Mouse (Mus musculus): ENCODE measurements at regions not wholly inside any gene's neighbourhood (a gene's known extent, or its start where the extent isn't known, plus 50 kb on each side); places are given as distances from the start of the nearest gene placed in this dataset.
"Not testable (repeated sequence)": the region's sequence is repeated elsewhere in the genome, so short reads cannot be mapped to it uniquely, and the experiment has no call there.

DNA sequence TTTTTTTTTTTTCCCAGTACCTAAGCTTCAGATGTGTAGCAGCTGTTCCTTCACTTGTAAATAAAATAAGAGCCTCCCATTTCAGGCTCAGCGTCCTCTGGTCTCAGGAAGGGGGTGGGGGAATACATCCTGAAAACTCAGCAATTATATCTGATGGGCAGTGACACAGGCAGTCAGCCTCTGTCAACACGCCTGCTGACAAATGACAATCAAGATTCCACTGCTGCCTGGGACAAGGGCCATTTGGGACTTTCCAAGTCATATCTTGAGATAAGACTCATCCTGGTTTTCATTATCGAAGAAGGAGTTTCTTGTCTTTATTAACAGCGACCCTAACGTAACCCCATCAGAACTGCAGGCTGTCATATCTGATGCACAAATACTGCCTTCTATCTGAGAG lies 187.9 kb upstream of the Pum3 start:
- Histone ChIP-seq H3K9me3 (replicated peaks; ENCODE audit: control insufficient read depth, low read length) (no peaks in the 10 kb centered on the region), H3K4me2 (ENCODE audit: low read depth, low read length) (no peak overlapping the region), H3K36me3 (ENCODE audit: control insufficient read depth, insufficient read depth) (no peaks in the 10 kb centered on the region), H3K4me3 (ENCODE audit: low read length) (no peak overlapping the region), H3K27ac (ENCODE audit: low read length) (no peak overlapping the region), H3K9ac (ENCODE audit: low read length) (no peak overlapping the region), H3K27me3 (ENCODE audit: control insufficient read depth, insufficient read depth, low read length) (no peaks in the 10 kb centered on the region), H3K4me1 (ENCODE audit: control insufficient read depth, insufficient read depth, low read length) (no peaks in the 10 kb centered on the region)
- ATAC-seq (replicated peaks; ENCODE audit: extremely low read depth, insufficient read depth, low FRiP score), result no peak
- 25% methylated on average over 5 of the region's 5 CpGs for WGBS

DNA sequence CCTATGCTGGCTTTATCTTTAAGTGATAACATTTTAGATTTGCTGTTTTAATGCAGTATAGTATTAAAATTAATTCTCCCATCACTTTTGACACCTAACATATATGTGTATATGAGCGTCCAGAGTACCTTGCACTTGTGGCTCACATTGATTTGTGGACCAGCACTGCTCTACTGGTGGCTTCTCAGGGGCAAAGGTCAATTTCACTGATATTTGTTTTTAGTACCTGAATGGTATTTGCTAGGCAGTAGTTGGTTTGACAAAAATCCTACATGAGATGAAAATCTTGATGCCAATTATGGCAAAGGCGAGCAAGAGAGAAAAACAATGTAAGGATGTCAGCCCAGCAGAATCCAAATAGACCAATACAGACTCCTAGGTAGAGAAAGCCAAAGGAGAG lies 177.3 kb upstream of the Pum3 start:
- Histone ChIP-seq H3K4me2 (ENCODE audit: low read depth, low read length) (no peak overlapping the region), H3K9me3 (replicated peaks; ENCODE audit: control insufficient read depth, low read length) (no peaks in the 10 kb centered on the region), H3K36me3 (ENCODE audit: control insufficient read depth, insufficient read depth) (no peaks in the 10 kb centered on the region), H3K4me1 (ENCODE audit: control insufficient read depth, insufficient read depth, low read length) (no peaks in the 10 kb centered on the region), H3K27me3 (ENCODE audit: control insufficient read depth, insufficient read depth, low read length) (no peaks in the 10 kb centered on the region), H3K27ac (ENCODE audit: low read length) (no peak overlapping the region), H3K9ac (ENCODE audit: low read length) (no peak overlapping the region), H3K4me3 (ENCODE audit: low read length) (no peak overlapping the region)
- 86% methylated on average over 2 of the region's 2 CpGs for WGBS
- ATAC-seq (replicated peaks; ENCODE audit: extremely low read depth, insufficient read depth, low FRiP score), result no peak

DNA sequence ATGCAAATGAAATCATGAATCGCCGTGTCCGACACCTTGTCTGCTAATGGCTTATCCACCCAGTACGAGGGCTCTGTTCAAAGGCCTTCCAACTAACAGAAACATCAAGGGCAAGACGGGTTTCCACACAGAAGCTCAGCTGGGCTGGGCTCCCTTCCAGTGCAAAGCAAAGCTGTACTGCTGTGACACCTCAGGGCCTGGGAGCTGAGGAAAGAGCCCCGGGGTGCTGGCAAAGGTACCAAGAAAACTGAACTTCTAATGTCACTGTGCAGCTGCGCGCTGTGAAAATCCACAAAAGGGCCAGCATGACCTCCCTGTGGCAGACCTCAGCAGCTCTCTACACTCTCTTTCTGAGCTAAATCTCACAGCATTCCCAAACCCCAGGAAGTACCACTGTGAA lies 173.7 kb upstream of the Pum3 start:
- WGBS, result 21% methylated on average over 8 of the region's 8 CpGs
- H3K9ac ChIP-seq (ENCODE audit: low read length), result no peak overlapping the region
- H3K4me1 ChIP-seq (ENCODE audit: control insufficient read depth, insufficient read depth, low read length), result no peaks in the 10 kb centered on the region
- no peak overlapping the region for H3K27ac ChIP-seq (ENCODE audit: low read length)
- H3K27me3 ChIP-seq (ENCODE audit: control insufficient read depth, insufficient read depth, low read length), result no peaks in the 10 kb centered on the region
- H3K4me3 ChIP-seq (ENCODE audit: low read length), result no peak overlapping the region
- H3K4me2 ChIP-seq (ENCODE audit: low read depth, low read length), result no peak overlapping the region
- ATAC-seq (replicated peaks; ENCODE audit: extremely low read depth, insufficient read depth, low FRiP score), result no peak
- H3K36me3 ChIP-seq (ENCODE audit: control insufficient read depth, insufficient read depth), result no peaks in the 10 kb centered on the region
- H3K9me3 ChIP-seq (replicated peaks; ENCODE audit: control insufficient read depth, low read length), result no peaks in the 10 kb centered on the region

DNA sequence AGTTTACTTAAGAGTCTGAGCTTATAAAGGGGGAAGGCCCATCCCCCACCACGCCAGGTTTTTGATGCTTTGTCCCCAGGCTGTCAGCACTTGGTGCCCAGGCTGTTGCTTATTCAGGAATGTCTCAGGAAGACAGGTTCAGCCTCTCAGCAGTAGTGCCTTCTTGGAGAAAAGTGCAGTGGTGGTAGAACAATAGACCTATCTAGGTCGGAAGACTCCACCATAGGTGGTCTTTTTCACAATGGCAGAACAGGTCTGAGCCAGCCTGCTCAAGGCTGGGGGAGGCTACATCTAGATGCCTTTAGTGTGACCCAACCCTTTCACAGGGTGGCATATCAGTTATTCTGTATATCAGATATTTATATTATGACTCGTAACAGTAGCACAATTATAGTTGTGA lies 171.9 kb upstream of the Pum3 start:
- H3K27ac ChIP-seq (ENCODE audit: low read length), result no peak overlapping the region
- 75% methylated on average over 3 of the region's 3 CpGs for WGBS
- H3K4me3 ChIP-seq (ENCODE audit: low read length), result no peak overlapping the region
- no peak overlapping the region for H3K9ac ChIP-seq (ENCODE audit: low read length)
- no peaks in the 10 kb centered on the region for H3K4me1 ChIP-seq (ENCODE audit: control insufficient read depth, insufficient read depth, low read length)
- no peak overlapping the region for H3K4me2 ChIP-seq (ENCODE audit: low read depth, low read length)
- no peak for ATAC-seq (replicated peaks; ENCODE audit: extremely low read depth, insufficient read depth, low FRiP score)
- H3K9me3 ChIP-seq (replicated peaks; ENCODE audit: control insufficient read depth, low read length), result no peaks in the 10 kb centered on the region
- no peaks in the 10 kb centered on the region for H3K27me3 ChIP-seq (ENCODE audit: control insufficient read depth, insufficient read depth, low read length)
- H3K36me3 ChIP-seq (ENCODE audit: control insufficient read depth, insufficient read depth), result no peaks in the 10 kb centered on the region

DNA sequence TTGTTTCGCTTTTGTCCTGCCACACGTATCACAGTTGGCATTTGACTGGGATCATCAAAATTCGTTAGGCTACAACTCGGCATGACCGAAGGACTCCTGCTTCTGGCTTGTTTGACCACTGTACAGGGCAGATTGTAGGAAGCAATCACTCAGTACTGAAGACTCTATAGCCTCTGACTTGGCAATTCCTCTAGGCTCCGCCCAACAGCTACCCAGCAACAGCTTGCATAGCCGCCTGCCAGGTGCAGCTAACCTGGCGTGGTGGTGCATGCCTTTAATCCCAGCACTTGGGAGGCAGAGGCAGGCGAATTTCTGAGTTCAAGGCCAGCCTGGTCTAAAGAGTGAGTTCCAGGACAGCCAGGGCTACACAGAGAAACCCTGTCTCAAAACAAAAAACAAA lies 170.8 kb upstream of the Pum3 start:
- not testable (repeated sequence) for H3K9me3 ChIP-seq (replicated peaks; ENCODE audit: control insufficient read depth, low read length); H3K4me1 ChIP-seq (ENCODE audit: control insufficient read depth, insufficient read depth, low read length); H3K27ac ChIP-seq (ENCODE audit: low read length); H3K4me3 ChIP-seq (ENCODE audit: low read length); ATAC-seq (replicated peaks; ENCODE audit: extremely low read depth, insufficient read depth, low FRiP score); H3K36me3 ChIP-seq (ENCODE audit: control insufficient read depth, insufficient read depth); H3K27me3 ChIP-seq (ENCODE audit: control insufficient read depth, insufficient read depth, low read length); H3K4me2 ChIP-seq (ENCODE audit: low read depth, low read length); H3K9ac ChIP-seq (ENCODE audit: low read length)
- WGBS, result 86% methylated on average over 9 of the region's 9 CpGs

DNA sequence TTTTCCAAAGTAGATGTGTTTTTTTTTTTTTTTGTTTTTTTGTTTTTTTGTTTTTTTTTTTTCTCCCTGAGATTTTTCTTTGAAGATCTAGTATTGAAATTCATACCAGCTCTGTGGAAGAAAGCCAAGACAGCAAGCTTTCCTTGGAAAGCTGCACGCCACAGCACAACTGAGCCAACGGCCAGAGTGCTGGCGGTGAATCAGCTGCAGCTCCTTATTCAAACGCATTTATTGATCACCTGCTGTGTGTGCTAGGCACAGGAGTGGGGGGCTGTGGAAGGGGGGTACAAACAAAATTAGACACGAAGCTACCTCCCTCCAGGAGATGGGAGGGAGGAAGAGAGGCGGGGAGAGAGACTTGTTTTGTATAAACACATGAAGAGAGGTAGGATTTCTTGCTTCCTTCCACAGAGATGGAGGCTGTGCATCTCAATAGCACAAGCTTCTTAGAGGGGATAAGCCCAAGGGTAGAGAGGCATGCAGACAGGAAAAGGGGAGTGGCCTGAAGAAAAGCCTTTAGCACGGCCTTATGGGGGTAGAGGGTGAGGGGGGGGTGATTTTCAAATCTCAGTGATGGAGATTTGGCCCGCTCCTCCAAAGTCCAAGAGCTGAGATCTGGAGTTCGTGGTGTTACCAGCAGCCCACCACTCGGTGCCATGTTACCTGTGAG lies 170.1 kb upstream of the Pum3 start:
- 49% methylated on average over 10 of the region's 10 CpGs for WGBS
- Histone ChIP-seq H3K4me1 (ENCODE audit: control insufficient read depth, insufficient read depth, low read length) (no peaks in the 10 kb centered on the region), H3K4me2 (ENCODE audit: low read depth, low read length) (no peak overlapping the region), H3K27ac (ENCODE audit: low read length) (no peak overlapping the region), H3K4me3 (ENCODE audit: low read length) (no peak overlapping the region), H3K36me3 (ENCODE audit: control insufficient read depth, insufficient read depth) (no peaks in the 10 kb centered on the region), H3K9me3 (replicated peaks; ENCODE audit: control insufficient read depth, low read length) (no peaks in the 10 kb centered on the region), H3K27me3 (ENCODE audit: control insufficient read depth, insufficient read depth, low read length) (no peaks in the 10 kb centered on the region), H3K9ac (ENCODE audit: low read length) (no peak overlapping the region)
- ATAC-seq (replicated peaks; ENCODE audit: extremely low read depth, insufficient read depth, low FRiP score), result no peak

DNA sequence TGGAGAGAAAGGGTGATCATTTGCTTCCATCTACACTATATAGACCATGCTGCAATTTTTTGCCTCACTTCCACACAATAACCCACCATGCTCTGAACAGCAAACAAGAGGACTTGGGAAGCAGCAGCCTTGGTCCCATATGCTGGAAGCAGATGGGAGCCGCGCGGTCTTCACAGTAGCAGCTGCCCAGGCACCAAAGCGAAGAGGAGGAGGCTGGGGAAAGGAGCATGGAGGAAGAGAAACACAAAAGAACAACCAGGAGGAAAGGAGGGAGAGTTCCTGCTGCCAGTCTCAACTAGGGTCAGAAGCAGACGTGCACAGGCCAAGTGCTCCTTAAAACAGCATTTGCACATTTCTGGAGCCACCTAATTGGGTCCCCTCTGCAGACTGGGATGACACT lies 168.7 kb upstream of the Pum3 start:
- H3K9ac ChIP-seq (ENCODE audit: low read length), result no peak overlapping the region
- H3K4me2 ChIP-seq (ENCODE audit: low read depth, low read length), result no peak overlapping the region
- H3K4me1 ChIP-seq (ENCODE audit: control insufficient read depth, insufficient read depth, low read length), result no peaks in the 10 kb centered on the region
- no peak overlapping the region for H3K4me3 ChIP-seq (ENCODE audit: low read length)
- no peaks in the 10 kb centered on the region for H3K9me3 ChIP-seq (replicated peaks; ENCODE audit: control insufficient read depth, low read length)
- H3K36me3 ChIP-seq (ENCODE audit: control insufficient read depth, insufficient read depth), result no peaks in the 10 kb centered on the region
- 79% methylated on average over 5 of the region's 5 CpGs for WGBS
- no peak for ATAC-seq (replicated peaks; ENCODE audit: extremely low read depth, insufficient read depth, low FRiP score)
- H3K27me3 ChIP-seq (ENCODE audit: control insufficient read depth, insufficient read depth, low read length), result no peaks in the 10 kb centered on the region
- H3K27ac ChIP-seq (ENCODE audit: low read length), result no peak overlapping the region

DNA sequence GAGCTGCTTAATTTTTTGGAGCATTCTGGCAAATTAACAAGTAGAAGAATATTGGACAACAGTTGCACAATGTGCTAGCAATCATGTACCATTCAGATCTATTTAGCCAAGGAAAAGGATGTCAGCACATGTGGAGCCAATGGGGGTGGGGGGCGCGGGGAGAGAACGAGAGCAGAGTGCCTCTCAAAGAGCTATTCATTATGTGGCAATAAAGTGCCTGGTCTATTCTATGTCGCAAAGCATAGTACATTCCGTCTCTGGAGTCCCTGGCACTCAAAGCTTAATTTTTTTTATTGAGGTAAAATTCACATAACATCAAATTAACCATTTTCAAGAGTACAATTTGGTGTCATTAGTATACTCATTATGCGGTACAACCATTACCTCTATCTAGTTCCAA lies 155.9 kb upstream of the Pum3 start:
- ATAC-seq (replicated peaks; ENCODE audit: extremely low read depth, insufficient read depth, low FRiP score), result no peak
- H3K9ac ChIP-seq (ENCODE audit: low read length), result no peak overlapping the region
- peaks cover 18% of the 10 kb centered on the region for H3K4me1 ChIP-seq (ENCODE audit: control insufficient read depth, insufficient read depth, low read length)
- no peaks in the 10 kb centered on the region for H3K36me3 ChIP-seq (ENCODE audit: control insufficient read depth, insufficient read depth)
- no peak overlapping the region for H3K4me3 ChIP-seq (ENCODE audit: low read length)
- H3K4me2 ChIP-seq (ENCODE audit: low read depth, low read length), result no peak overlapping the region
- H3K27me3 ChIP-seq (ENCODE audit: control insufficient read depth, insufficient read depth, low read length), result no peaks in the 10 kb centered on the region
- no peaks in the 10 kb centered on the region for H3K9me3 ChIP-seq (replicated peaks; ENCODE audit: control insufficient read depth, low read length)
- 91% methylated on average over 6 of the region's 6 CpGs for WGBS
- no peak overlapping the region for H3K27ac ChIP-seq (ENCODE audit: low read length)

DNA sequence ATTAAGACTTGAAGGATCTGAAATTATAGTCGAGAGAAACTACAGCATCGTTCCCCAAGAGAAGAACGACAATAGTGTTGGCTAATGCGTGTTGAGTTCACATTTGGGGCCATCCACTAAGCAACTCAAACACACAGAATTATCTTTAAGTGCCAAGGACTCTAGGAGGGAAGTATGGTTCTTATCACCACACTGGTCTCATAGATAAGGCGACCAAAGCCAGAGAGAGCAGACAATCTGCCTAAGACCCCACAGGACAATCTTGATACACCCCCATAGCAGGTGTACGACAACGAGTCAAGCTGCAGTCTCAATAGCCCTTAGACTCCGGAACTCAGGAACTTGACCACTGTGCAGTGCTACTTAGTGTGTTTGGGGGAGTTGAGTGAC lies 152.5 kb upstream of the Pum3 start:
- Histone ChIP-seq H3K36me3 (ENCODE audit: control insufficient read depth, insufficient read depth) (no peaks in the 10 kb centered on the region), H3K4me3 (ENCODE audit: low read length) (no peak overlapping the region), H3K9ac (ENCODE audit: low read length) (no peak overlapping the region), H3K27ac (ENCODE audit: low read length) (peak overlapping the region; percentile 37), H3K27me3 (ENCODE audit: control insufficient read depth, insufficient read depth, low read length) (no peaks in the 10 kb centered on the region), H3K9me3 (replicated peaks; ENCODE audit: control insufficient read depth, low read length) (no peaks in the 10 kb centered on the region), H3K4me2 (ENCODE audit: low read depth, low read length) (peak overlapping the region; percentile 51), H3K4me1 (ENCODE audit: control insufficient read depth, insufficient read depth, low read length) (peaks cover 19% of the 10 kb centered on the region)
- WGBS, result 24% methylated on average over 8 of the region's 8 CpGs
- no peak for ATAC-seq (replicated peaks; ENCODE audit: extremely low read depth, insufficient read depth, low FRiP score)
